ENCODE assay signal across 20 mouse cellular contexts in genomic region chr7:49192061-49192695, GRCm38 (mm10).
DNase-seq lines count a peak whose midpoint lies in the region; ATAC-seq and TF ChIP-seq lines count a peak whose summit lies in the region.
"Had no signal": no experiment of that assay in that cellular context is flagged by ENCODE, and none has a peak within 500 bp of the region (broad histone marks: within the 10 kb centered on the region; RNA-seq: fewer than 3 reads in every experiment).

No protein-coding gene starts in this region.

- H3K4me1 ChIP-seq in hindbrain, embryonic 13.5 days (replicated peaks) = peaks cover 60% of the 10 kb centered on the region
- H3K4me1 ChIP-seq in hindbrain, embryonic 12.5 days = peaks cover 36% of the 10 kb centered on the region
- H3K4me1 ChIP-seq in forebrain, embryonic 15.5 days = peaks cover 36% of the 10 kb centered on the region
- H3K4me1 ChIP-seq in midbrain, postnatal 0 days (ENCODE audit: insufficient read depth, low read length) = peaks cover 20% of the 10 kb centered on the region
- H3K4me1 ChIP-seq: limb, embryonic 13.5 days had no signal

- peak; percentile 42 to 52 for DNase-seq in cerebellum, adult 18-20 months
- DNase-seq in cerebellum, postnatal 4 days (ENCODE audit: low spot score in 2 of 2) = no peak
- no peak for DNase-seq in midbrain, postnatal 0 days (ENCODE audit: low spot score)
- no peak for DNase-seq in lung, postnatal 4 days
- DNase-seq: gastrocnemius, adult 2 months; heart, postnatal 4 days; kidney, adult 11 months; kidney, postnatal 10 days; lung, postnatal 14 days; retina, postnatal 1 day; thymus, postnatal 14 days had no signal

- H3K9me3 ChIP-seq in hindbrain, embryonic 13.5 days = no peaks in the 10 kb centered on the region
- no peaks in the 10 kb centered on the region for H3K9me3 ChIP-seq in hindbrain, embryonic 12.5 days (replicated peaks)
- H3K9me3 ChIP-seq in forebrain, embryonic 15.5 days = no peaks in the 10 kb centered on the region
- no peaks in the 10 kb centered on the region for H3K9me3 ChIP-seq in midbrain, postnatal 0 days (ENCODE audit: low read length)
- H3K9me3 ChIP-seq: embryonic facial prominence, embryonic 13.5 days; heart, embryonic 10.5 days; limb, embryonic 13.5 days; stomach, embryonic 15.5 days had no signal

- peak overlapping the region; percentile 88 for H3K27ac ChIP-seq in hindbrain, embryonic 13.5 days
- H3K27ac ChIP-seq in hindbrain, embryonic 12.5 days = no peak overlapping the region
- H3K27ac ChIP-seq in forebrain, embryonic 15.5 days (replicated peaks) = peak overlapping the region; percentile 96
- peak overlapping the region; percentile 85 for H3K27ac ChIP-seq in midbrain, postnatal 0 days (ENCODE audit: low read depth, low read length)
- H3K27ac ChIP-seq: embryonic facial prominence, embryonic 13.5 days; gastrocnemius, adult 2 months; heart, embryonic 10.5 days; limb, embryonic 13.5 days; stomach, embryonic 15.5 days had no signal

- no peak overlapping the region for H3K4me2 ChIP-seq in hindbrain, embryonic 13.5 days
- no peak overlapping the region for H3K4me2 ChIP-seq in hindbrain, embryonic 12.5 days (replicated peaks)
- H3K4me2 ChIP-seq in forebrain, embryonic 15.5 days (replicated peaks) = no peak overlapping the region
- H3K4me2 ChIP-seq in midbrain, postnatal 0 days (ENCODE audit: low read depth, low read length, poor library complexity, severe bottlenecking) = no peak overlapping the region
- H3K4me2 ChIP-seq: embryonic facial prominence, embryonic 13.5 days; limb, embryonic 13.5 days; stomach, embryonic 15.5 days had no signal

- no peak for ATAC-seq in hindbrain, embryonic 13.5 days (ENCODE audit: low FRiP score)
- no peak for ATAC-seq in hindbrain, embryonic 12.5 days (ENCODE audit: low FRiP score)
- no peak for ATAC-seq in forebrain, embryonic 15.5 days (replicated peaks)
- no peak for ATAC-seq in midbrain, postnatal 0 days (ENCODE audit: low FRiP score)
- no peak for ATAC-seq in CD4-positive, CD25-positive, alpha-beta regulatory T cell, adult 4 months
- ATAC-seq: Patski had no signal

- 90% methylated on average over 2 of the region's 2 CpGs for WGBS in hindbrain, embryonic 13.5 days
- WGBS in hindbrain, embryonic 12.5 days = 90% methylated on average over 2 of the region's 2 CpGs
- whole genome bisulfite sequencing in forebrain, embryonic 15.5 days = 89% methylated on average over 2 of the region's 2 CpGs
- 91% methylated on average over 2 of the region's 2 CpGs for WGBS in midbrain, postnatal 0 days

- no peaks in the 10 kb centered on the region for H3K27me3 ChIP-seq in hindbrain, embryonic 13.5 days
- H3K27me3 ChIP-seq in hindbrain, embryonic 12.5 days = no peaks in the 10 kb centered on the region
- no peaks in the 10 kb centered on the region for H3K27me3 ChIP-seq in forebrain, embryonic 15.5 days
- H3K27me3 ChIP-seq in midbrain, postnatal 0 days (ENCODE audit: insufficient read depth, low read length) = no peaks in the 10 kb centered on the region
- H3K27me3 ChIP-seq: limb, embryonic 13.5 days; Patski; stomach, embryonic 15.5 days had no signal

- H3K4me3 ChIP-seq in hindbrain, embryonic 13.5 days = no peak overlapping the region
- H3K4me3 ChIP-seq in hindbrain, embryonic 12.5 days = no peak overlapping the region
- no peak overlapping the region for H3K4me3 ChIP-seq in forebrain, embryonic 15.5 days
- H3K4me3 ChIP-seq in midbrain, postnatal 0 days (ENCODE audit: low read depth, low read length) = no peak overlapping the region
- H3K4me3 ChIP-seq: embryonic facial prominence, embryonic 13.5 days; gastrocnemius, adult 2 months; heart, embryonic 10.5 days; limb, embryonic 13.5 days; stomach, embryonic 15.5 days had no signal

- no peak overlapping the region for H3K9ac ChIP-seq in hindbrain, embryonic 13.5 days
- H3K9ac ChIP-seq in hindbrain, embryonic 12.5 days = no peak overlapping the region
- H3K9ac ChIP-seq in forebrain, embryonic 15.5 days (replicated peaks) = no peak overlapping the region
- H3K9ac ChIP-seq in midbrain, postnatal 0 days (replicated peaks; ENCODE audit: low read length, poor library complexity, severe bottlenecking) = no peak overlapping the region
- H3K9ac ChIP-seq: embryonic facial prominence, embryonic 13.5 days; limb, embryonic 13.5 days; stomach, embryonic 15.5 days had no signal

- no peaks in the 10 kb centered on the region for H3K36me3 ChIP-seq in hindbrain, embryonic 13.5 days
- H3K36me3 ChIP-seq in hindbrain, embryonic 12.5 days = no peaks in the 10 kb centered on the region
- no peaks in the 10 kb centered on the region for H3K36me3 ChIP-seq in forebrain, embryonic 15.5 days
- H3K36me3 ChIP-seq in midbrain, postnatal 0 days (ENCODE audit: insufficient read depth, low read length) = no peaks in the 10 kb centered on the region
- H3K36me3 ChIP-seq: embryonic facial prominence, embryonic 13.5 days; heart, embryonic 10.5 days; limb, embryonic 13.5 days; stomach, embryonic 15.5 days had no signal

- no peak for TF ChIP-seq CTCF in midbrain, postnatal 0 days (IDR thresholded peaks at IDR 0.05)

Comparison
In these comparisons a context has a peak if more than half of its experiments do, and no peak if none do; other contexts are left out.
1. DNase-seq: peak in cerebellum, adult 18-20 months (2 of 2); none in cerebellum, postnatal 4 days (0 of 2), midbrain, postnatal 0 days (single experiment) and lung, postnatal 4 days (0 of 2).